Mouse (Mus musculus) spleen, postnatal 14 days (tissue): ENCODE measurements around the gene Gucy2e.

ENCODE experiments used
- DNase-seq, 2 experiments: peaks; one replicate each; pipeline ENCODE4 v3.0.0; 2021 to 2022; ENCODE audit warnings: low spot score in 2 of 2

Gene Gucy2e

DNA sequence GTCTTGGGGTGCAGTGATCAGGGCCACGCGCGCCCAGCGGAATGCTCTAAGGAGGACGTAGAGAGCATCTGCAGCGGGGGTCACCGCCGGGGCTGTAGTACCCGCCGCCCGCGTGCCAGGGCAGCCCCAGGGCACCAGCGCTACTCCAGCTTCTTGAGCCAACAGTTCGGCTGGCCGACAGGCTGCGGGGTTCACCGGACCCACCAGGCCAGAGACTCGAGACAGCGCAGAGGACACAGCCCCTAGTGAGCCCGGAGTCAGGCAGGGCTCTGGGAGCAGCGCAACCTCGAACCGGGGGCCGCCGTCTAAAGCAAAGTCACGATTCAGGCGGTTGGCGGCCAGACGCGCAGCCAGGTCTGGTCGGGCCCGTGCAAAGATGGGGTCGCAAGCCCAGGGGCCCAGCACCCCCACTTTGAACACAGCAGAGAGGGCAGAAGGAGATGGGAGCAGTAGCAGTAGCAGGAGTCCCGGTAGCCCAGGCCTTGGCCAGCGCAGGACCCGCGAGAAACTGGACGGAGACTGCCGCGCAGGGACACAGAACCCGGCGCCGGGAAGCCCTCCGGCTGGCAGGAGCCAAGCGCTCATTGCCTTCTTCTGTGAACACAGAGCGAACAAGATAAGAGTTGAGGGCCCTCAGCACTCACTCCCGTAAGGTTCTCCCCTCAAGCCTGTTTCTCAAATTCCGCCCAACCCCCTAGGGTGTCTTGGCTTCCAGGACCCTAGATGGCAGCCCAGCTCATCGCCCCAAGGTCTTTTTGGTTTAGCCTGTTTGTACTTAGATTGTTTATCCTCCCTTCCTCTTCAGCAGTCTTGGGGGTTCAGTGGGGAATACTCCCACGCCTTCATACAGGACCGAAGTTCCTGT lies 543 bp downstream of the Gucy2e start:
- DNase-seq: no peak

DNA sequence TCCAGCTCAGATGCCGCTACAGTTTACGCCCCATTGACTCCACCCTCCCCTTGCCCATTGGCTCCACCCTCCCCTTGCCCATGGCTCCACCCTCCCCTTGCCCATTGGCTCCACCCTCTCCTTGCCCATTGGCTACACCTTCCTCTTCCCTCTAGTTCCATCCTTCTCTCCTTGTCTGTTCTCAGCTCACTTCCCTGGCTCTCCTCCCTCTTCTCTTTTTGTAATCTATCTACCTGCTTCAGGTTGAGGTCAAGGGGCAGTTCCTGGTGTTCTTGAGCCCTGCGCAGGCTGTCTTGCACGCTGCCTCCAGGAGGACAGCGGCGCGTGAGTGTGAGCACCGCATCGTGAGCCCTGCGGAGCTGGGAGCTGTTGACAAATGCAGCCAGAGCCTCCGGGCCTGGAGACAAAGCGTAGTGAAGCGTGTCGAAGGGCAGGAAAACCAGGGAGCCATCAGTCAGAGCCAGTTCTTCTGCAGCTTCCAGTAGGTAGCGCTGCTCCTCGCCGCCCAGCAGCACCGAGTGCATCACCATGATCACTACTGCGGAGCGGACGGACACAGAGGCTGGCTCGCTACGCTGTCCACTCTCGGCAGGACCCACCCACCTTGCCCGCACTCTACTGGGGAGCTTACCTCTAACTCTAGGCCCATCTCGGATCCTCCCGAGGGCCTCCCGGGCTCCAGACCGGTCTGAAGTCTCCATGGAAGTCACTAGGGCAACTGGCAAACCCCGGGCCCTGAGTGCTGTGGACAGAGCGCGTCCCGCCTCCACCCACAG lies 1.4 kb downstream of the Gucy2e start:
- peak; percentile 29 to 44 for DNase-seq

DNA sequence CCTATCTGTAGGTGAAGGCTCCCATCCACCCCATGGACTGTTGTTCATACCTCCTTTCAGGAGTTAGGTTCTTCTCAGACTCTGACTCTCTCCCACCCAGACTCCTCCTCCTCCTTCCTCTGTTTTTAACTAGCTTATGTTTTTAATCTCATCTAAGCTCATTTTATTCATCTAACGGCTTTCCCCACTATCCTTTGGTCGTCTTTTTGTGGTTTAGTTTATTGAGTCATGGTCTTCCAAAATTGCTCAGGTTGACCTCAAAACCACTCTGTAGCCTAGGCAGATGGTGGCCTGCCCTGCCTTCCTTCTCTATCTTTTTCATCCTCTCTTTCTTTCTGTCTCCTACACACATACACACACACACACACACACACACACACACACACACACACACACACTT lies 3.7 kb downstream of the Gucy2e start:
- DNase-seq: no peak

DNA sequence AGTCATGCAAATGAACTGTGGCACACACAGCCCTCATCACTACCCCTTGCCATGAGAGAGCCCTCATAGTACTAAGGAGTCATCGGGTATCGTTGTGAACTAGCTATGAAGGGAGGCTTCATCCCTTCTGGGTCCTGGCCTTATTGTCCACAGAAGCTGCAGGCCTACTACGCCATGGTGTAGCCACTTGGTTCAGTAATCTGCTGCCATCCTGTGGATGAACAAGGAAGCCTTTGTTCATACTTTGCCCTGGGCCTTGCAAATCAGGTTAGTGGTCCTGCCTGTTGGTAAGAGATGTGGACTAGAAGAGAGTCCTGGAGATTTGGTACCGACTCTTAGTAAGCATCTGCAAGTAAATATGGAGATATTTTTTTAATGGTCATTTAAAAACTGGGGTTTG lies 6.4 kb downstream of the Gucy2e start:
- no peak for DNase-seq

DNA sequence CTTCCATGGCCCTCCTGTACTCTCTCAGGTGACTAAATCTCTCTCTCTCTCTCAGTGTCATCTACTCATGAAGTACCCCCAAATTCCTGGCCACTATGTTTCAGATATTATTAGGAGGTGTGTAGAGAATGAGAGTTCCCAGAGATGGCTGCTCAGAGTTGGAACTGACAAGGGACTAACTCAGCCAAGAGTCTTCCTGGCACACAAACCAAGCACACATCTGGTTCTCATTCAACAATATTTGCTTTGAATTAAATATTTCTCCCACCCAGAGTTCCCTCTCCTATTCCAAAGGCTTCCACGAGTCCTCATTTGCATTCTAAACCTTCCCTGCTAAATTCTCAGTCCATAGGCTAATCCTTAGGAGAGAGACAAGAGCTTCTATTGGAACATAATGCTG lies 11.1 kb downstream of the Gucy2e start:
- DNase-seq: no peak

DNA sequence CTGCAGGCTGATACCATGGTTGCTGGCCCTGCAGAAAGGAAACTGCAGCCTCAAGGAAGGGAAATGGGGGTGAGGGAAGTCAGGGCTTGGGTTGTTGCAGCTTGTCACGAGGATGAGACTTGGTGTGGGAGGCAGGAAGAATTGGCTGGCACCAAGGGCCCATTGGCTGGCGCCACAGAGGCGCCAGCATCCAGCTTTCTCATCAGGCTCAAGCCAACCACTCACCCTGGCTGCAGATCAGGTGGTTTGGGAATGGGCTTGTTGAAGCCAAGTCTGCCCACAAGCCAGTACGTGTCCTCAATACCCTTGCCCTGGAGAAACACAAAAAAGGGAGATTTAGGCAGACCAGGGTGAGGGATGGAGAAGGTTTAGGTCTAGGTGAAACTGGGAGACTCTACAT lies 13.7 kb downstream of the Gucy2e start:
- DNase-seq: no peak

DNA sequence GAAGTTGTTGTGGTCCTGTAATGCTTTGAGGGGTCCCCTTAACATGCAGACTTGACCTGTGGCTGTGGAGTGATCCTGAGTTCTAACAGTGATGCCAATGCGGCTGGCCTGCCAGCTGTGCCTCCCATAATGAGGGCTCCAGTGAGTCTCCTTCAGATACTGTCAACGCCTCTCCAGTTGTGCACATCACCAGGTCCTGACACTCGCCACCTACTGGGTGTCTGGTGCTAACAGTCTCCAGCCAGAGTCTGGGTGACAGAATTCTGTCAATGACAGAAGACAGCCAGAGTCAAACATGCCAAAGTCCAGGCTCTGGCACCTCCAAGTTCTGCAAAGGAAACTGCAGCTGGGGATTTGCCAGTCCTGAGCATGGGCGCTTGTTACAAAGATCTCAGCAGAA lies 15.8 kb downstream of the Gucy2e start:
- DNase-seq: no peak

DNA sequence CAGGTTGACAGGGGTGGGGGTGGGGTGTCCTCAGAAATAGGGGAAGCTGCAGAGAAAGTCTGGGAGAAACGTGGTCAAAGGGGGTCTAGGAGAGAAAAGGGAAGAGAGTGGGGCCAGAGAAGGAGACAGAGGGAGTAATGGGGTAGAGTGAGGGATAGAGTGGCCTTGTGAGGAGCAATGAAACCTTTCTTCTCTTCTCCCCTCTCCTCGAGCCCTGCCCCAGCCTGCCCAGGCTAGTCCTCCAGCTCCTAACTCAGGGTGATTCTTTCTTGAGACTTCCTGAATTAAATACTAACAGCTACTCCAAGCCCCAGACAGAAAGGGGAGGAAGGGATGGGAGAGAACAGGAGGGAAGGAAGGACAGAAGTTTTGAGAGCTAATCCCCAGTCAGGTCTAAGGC lies 18.2 kb downstream of the Gucy2e start:
- DNase-seq: no peak

DNA sequence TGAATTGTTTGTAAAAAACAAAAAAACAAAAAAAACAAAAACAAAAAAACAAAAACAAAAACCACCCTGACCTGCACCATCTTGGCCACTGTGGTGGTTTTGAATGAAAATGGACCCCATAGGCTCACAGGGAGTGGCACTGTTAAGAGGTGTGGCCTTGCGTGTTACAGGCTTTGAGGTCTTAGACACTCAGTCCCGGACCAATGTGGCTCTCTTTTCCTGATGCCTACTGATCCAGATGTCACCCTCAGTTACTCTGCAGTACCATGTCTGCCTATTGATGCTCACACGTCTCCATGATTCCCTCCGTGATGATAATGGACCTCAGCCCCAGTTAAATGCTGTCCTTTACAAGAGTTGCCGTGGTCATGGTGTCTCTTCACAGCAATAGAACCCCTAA lies 19.4 kb downstream of the Gucy2e start:
- no peak for DNase-seq

DNA sequence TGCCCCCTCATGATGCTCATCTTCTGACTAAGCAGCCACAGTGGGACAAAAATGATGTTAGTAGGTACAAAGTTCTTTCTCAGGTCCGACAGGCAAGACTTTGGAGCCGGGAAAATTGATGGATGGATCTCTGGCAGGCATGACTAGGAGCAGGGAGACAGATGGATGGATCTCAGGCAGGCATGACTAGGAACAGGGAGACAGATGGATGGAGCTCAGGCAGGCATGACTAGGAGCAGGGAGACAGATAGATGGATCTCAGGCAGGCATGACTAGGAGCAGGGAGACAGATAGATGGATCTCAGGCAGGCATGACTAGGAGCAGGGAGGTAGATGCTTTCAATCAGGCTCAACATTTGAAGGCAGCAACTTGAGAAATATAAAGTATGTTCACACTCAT lies 25.4 kb downstream of the Gucy2e start:
- DNase-seq: no peak

DNA sequence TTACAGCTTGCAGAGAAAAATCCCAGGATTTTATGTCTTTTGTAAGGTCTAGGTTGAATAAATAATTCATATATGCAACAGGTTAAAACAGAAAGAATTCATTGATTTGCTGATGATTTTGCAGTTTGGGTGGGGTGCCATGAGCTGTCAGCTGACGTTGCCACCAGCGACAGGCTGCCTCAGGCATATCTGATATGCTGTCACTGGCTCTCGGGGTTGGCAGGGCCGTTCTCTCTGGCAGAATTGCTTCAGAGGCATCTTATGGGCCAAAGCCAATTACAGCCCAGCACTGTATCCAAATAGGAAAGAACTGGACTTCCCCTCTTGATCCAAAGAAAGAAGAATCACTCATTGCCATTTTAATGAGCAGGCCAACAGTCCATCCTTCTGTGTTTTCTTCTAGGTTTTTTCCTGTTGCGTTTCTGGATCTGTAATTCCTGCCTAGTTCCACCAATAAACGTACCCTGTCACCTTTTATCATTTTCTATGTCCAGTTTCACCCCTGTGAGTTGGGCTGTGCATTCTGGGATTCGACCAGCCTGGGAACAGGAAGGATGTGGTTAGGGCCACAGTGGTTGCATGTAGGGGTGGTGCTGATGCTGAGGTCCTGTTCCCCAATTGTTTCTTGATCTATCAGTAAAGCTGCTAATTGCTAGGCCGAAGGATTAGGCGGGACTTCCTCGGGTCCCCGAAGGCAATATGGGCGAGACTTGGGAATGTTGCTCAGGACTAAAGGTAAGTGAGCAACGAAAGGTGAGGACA lies 34.2 kb downstream of the Gucy2e start:
- no peak for DNase-seq

DNA sequence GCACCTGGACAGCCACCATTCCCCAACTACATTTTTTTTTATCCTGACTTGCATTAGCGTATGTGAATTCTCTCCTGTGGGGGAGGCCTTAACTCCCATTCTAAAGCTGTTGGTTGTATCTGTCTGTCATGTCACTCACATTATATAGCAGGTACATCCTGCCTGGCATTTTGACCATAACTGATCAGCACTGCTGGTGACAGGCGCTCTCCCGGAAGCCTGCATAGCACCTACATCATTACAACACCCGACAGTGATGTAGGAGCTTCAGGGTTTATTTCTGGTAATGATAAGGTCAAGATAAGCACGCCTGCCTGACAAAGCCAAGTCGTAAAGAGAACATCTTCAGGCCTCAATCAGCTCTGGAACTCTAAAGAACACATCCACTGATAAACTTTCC lies 36.6 kb downstream of the Gucy2e start:
- DNase-seq: no peak

DNA sequence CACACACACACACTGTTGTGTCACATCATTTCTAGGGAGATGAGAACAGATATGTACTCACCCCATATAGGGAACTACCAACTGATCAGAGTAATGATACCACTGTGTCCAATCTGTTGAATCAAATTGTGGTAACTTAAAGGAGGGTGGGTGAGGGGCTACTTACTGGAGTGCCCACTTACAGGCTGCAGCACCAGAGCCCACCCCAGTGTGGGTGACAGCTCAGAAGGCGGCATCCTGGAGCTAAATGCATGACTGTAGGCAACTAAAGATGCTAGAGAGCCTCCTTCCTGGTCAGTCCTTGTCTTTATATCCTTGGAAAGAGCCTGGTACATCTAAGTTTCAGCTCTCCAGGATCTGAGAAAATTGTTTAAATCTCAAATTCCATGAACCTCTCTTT lies 37.6 kb downstream of the Gucy2e start:
- no peak for DNase-seq

DNA sequence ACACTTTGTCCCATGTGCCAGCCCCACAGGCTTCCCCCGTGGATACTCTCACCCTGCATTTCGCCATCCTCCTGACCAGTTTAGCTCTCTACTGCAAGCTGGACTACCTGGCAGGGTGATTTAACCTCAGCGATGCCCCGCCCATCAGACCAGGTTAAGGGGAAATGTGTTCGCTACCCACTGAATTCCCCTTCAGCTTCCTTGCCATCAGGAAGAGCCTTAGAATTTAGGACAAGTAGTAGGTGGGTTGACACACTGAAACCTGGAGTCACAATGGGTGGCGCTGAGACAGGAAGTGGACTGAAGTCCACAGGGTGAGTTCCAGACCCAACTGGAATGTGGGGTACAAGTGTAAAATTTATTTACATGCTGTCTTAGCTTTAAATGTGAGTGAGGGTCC lies 39.1 kb downstream of the Gucy2e start, which contains the start of gene Alox8:
Alox8 (minus strand) TSS at position 101 of the 400 bp plus-strand sequence.
- no peak for DNase-seq

DNA sequence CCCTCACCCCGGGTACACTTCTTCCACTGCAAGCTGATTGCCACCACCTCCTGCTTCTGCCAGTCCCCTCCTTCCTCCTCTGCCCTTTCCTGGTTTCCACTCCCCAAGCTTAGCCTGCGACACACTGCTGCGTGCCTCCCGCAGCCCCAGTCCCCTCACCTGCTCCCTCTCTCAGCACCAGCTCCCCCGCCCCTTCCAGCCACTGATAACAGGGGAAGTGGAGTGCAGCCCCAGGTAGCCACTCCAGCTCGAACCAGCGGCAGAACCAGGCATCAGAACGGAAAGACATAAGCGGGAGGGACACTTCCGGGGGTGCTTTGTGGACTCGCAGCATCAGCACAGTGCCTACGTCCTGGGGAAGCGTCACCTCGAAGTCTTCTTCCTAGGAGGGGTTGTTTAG lies 39.6 kb downstream of the Gucy2e start:
- DNase-seq: no peak

DNA sequence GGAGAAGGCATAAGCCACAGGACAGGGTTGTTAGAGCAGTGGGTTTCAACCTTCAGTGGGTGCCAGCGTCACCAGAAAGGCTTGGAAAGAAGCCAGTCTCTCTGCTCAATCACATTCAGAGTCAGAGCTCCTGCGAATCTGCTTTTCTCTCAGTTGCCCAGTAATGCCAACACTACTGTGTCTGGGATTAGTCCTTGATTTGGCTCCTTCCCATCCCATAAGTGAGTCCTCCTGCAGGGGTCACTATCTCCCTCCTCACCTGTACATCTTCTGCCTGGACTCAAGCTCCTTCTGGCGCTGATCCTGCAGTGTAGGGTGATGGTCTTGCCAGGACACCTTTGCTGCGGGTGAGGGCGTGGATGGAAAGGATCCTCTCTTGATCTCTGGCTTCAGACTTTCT lies 40.1 kb downstream of the Gucy2e start:
- DNase-seq: no peak

DNA sequence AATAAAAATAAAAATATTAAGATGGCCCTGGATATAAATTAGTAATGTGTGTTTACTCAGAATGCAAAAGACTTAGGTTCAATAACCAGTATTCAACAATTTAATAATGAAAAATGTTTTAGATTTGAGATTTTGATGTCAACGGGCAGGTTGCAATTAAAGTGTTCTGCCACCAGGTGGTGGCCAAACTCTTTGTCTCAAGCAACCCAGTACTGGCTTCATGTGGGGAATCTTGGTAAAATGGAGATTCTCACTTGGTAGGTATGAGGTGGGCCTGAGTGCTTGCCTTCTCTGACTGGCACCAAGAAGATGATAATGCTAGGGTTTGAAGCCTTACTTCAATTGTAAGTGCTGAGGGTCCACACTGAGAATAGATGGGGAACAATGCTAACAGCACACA lies 44.0 kb downstream of the Gucy2e start:
- no peak for DNase-seq

DNA sequence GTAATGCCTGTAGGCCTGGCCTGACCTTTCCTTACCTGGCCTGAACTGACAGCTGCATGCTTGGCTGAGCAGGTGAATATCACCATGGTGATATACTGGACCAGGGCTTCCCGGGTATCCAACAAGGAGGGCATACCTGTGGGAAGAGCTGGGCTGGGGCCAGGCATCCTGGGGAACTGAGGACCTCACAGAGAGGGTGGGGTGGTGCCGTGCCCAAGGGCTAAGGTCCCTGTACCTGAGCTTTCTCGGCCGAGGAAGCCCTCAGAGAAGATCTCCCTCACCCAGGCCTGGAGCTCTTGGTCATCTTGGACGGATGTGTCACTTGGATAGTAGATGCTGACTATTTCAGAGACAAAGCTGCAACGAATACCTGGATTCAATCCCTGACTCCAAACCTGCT lies 50.9 kb downstream of the Gucy2e start:
- no peak for DNase-seq

DNA sequence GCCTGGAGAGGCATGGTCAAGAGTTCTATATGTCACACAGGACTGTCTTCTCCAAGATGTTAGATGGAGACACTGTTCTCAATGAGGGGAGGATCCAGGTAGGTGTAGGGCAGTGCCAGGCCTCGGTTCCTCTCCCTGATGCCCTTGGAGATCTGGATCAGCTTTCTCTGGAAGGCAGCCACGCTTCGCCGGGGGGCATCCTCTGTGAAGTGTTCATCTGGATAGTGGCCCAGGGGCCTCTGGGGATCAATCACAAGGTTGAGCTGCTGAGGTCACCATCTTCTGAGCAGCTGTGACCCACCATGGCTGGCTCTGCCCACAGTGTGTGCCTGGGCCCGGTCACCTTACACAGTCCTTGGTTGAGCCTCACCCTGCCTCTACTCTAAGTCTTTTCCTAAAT lies 51.8 kb downstream of the Gucy2e start:
- DNase-seq: no peak

DNA sequence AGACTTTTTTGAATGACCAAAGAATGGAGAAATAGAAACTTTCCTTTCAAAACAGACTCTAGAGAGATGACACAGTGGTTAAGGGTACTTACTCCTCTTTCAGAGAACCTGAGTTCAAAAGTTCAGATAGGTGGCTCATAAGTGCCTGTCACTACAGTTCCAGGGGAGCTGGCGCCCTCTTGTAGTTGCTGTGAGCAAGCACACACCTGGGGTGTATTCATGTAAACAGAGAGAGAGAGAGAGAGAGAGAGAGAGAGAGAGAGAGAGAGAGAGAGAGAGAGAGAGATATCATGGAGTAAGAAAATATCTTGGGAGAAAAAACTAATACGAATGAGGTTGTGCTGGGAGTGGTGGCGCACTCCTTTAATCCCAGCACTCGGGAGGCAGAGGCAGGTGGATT lies 56.7 kb downstream of the Gucy2e start:
- DNase-seq: no peak

DNA sequence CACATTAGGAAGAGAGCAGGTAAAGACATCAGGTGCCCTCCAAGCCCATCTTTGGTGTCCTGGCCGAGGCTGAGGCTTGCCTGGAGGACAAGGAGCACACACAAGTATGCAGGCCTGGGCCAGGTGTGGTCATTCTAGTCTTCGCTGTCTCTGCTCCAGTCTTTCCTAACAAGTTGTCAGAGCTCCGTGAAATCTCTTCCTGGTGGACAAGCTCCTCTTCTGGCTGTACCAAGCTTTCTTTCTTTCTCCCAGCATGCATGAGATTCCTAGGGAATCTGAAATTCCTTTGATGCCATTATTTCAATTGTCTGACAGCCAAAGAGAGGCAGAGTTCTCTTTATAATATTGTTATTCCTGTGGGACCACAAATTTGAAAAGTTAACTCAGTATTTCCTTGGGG lies 57.3 kb downstream of the Gucy2e start:
- no peak for DNase-seq

DNA sequence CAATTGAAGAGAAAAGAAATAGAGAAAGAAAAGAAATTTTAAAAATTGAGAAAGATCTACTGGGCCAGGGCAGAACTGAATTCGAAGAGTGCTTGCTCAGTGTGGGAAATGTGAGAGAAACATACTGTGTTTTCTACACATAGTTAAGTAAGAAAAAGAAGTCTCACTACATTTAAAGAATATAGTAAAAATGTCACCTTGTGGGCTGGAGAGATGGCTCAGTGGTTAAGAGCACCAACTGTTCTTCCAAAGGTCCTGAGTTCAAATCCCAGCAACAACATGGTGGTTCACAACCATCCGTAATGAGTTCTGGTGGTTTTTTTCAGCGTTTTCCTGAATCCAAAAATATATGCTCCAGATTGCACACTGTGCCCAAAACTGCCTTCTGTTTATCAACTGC lies 58.3 kb downstream of the Gucy2e start:
- no peak for DNase-seq
